Mouse (Mus musculus) heart, adult 8-10 months (tissue): ENCODE measurements around the gene Tfpi2. TPM values are rescaled to one million over a fixed set of nuclear protein-coding genes. Genes with fewer than 3 reads are reported as not detected.

ENCODE experiments used
- DNase-seq: peaks from one replicate; pipeline ENCODE4 v3.0.0; 2022; ENCODE audit warnings: low spot score
- total RNA-seq, 4 experiments: library from RNA; stranded (reverse); gene quantifications; 2 replicates each; pipeline ENCODE4 v1.2.4; 2022

Gene Tfpi2
- total RNA-seq, 4 experiments from 2014 or later, result 0.53 to 0.89 (median 0.75) TPM

DNA sequence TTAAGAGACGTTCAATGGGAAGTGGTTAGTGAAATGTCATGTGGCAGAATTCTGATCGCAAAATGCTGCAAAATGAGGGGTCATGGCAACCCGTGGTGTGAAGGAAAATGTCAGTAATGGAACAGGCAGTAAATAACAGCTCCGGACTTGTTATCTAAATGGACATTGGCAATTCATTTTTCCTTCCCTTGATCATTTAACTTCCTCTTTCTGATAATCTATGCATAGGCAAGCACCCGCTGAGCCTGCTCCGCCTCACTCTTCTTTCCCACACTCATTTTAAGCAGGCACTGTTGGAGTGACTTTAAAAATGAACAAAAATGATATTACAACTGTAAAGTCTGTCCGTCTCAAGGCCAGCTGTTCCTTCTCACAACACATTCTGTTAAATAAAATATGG is 72.7 kb downstream of the Tfpi2 start:
- no peak for DNase-seq

Other genes starting within 250 kb of the Tfpi2 start
- not detected for gene Calcr, start 224.2 kb downstream of the Tfpi2 start, total RNA-seq
- gene Gngt1, start 4.9 kb upstream of the Tfpi2 start, total RNA-seq, result not detected
- 10 to 100 TPM; 40.1 to 73.9 (median 62.2) TPM for gene Gng11, start 15.0 kb upstream of the Tfpi2 start, total RNA-seq
- 10 to 100 TPM; 20.0 to 25.9 (median 20.9) TPM for gene Bet1, start 98.1 kb upstream of the Tfpi2 start, total RNA-seq